Mouse (Mus musculus) heart, adult 2 months (tissue): Measurements from ENCODE around the gene Mecr. TPM values are rescaled to one million over a fixed set of nuclear protein-coding genes. Genes with fewer than 3 reads are reported as not detected.

Experiments used
- DNase-seq, 2 experiments: peaks; one replicate each; pipeline ENCODE4 v3.0.0; 2021
- H3K27ac ChIP-seq: fragments of 200-600 bp; 2 replicates; pipeline ENCODE4 v1.8.1; 2022
- H3K27me3 ChIP-seq: fragments of 200-500 bp; 2 replicates; pipeline ENCODE4 v1.6.1; 2012; ENCODE audit warnings: mild to moderate bottlenecking, low read length, inconsistent platforms, mixed read lengths; ENCODE audit not compliant: control insufficient read depth, insufficient read depth
- H3K36me3 ChIP-seq: fragments of 200-500 bp; 2 replicates; pipeline ENCODE4 v1.6.1; 2012; ENCODE audit warnings: low read length, inconsistent platforms; ENCODE audit not compliant: control insufficient read depth, insufficient read depth
- H3K4me1 ChIP-seq: fragments of 200-500 bp; 2 replicates; pipeline ENCODE4 v1.6.1; 2011; ENCODE audit warnings: low read length; ENCODE audit not compliant: control insufficient read depth, insufficient read depth
- H3K4me3 ChIP-seq: fragments of 200-600 bp; 2 replicates; pipeline ENCODE4 v1.8.1; 2022
- H3K79me2 ChIP-seq: fragments of 200-500 bp; replicated peaks from 2 replicates; pipeline ENCODE4 v1.6.1; 2012; ENCODE audit warnings: mild to moderate bottlenecking, inconsistent platforms, low read length, moderate library complexity, mixed read lengths; ENCODE audit not compliant: control insufficient read depth, insufficient read depth
- H3K9ac ChIP-seq: fragments of 200-500 bp; 2 replicates; pipeline ENCODE4 v1.6.1; 2012; ENCODE audit warnings: low read depth, mild to moderate bottlenecking, control low read depth, inconsistent platforms, low read length, mixed read lengths
- CTCF ChIP-seq: fragments of 200-600 bp; IDR thresholded peaks from 2 replicates; pipeline ENCODE4 v1.8.1; 2022; ENCODE audit warnings: antibody characterized with exemption, mild to moderate bottlenecking, moderate library complexity
- EP300 ChIP-seq: fragments of 200-500 bp; IDR thresholded peaks from 2 replicates; pipeline ENCODE4 v1.6.1; 2011; ENCODE audit warnings: low read depth, low read length, control low read depth; ENCODE audit not compliant: insufficient read depth
- POLR2A ChIP-seq: fragments of 200-500 bp; IDR thresholded peaks from 2 replicates; pipeline ENCODE4 v1.6.1; 2011; ENCODE audit warnings: mild to moderate bottlenecking, low read depth, low read length, control low read depth; ENCODE audit not compliant: insufficient read depth
- WGBS: fragments of 180-500 bp; shearing (Covaris S2); methylation state at CpG from one replicate; pipeline ENCODE4 v1.1.7; 2018; 5-methylcytosine and 5-hydroxymethylcytosine counted together
- intact Hi-C: fragments of 180-260 bp; cut with DNase I; formaldehyde crosslinking; loops from one replicate; pipeline ENCODE4 v1.15.1; 2025
- polyA plus RNA-seq: library from polyadenylated mRNA; depleted of rRNA; stranded (reverse); fragments of >200 nt; gene quantifications from 2 replicates; pipeline ENCODE4 v1.2.3, GENCODE M21; 2012
- total RNA-seq, 2 experiments: library from RNA; stranded (reverse); gene quantifications; 2 replicates each; pipeline ENCODE4 v1.2.3; 2021

The Mecr gene
- total and polyA plus RNA-seq, 3 experiments, result 27.7 to 32.9 (median 28.3) TPM

DNA sequence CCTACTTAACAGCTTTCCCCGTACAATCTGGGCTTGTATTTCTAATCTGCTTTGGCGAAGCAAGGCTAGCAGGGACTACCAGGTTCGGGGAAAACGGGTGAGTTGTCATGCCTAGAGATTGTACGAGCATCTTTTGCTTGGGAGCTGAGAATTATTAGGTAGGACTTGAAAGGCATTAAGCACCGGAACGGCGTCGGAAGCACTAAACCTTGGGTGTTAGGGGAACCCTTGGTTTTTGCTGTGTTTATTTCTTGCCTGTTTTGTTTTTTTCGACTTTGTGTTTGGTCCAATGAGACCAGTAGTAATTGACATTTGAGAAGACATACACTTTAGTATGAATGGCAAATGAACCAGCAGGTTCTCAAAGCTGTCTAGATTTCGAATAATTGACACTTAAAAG is 31.3 kb downstream of the Mecr start:
- Histone ChIP-seq H3K4me1 (peaks cover 25% of the 10 kb centered on the region), H3K36me3 (peaks cover 27% of the 10 kb centered on the region), H3K4me3 (peak overlapping the region; percentile 98), H3K27me3 (no peaks in the 10 kb centered on the region), H3K9ac (peak overlapping the region; percentile 99), H3K27ac (peak overlapping the region; percentile 100), H3K79me2 (peaks cover 6% of the 10 kb centered on the region)
- 2% methylated on average over 11 of the region's 11 CpGs for WGBS
- intact Hi-C loops, result loop anchor here (2.0 kb wide), 1 partner anchor 40 kb away; no protein-coding TSS in a partner anchor
- no peak for DNase-seq
- TF ChIP-seq EP300 (no peak), POLR2A (no peak), CTCF (no peak)

- no peak for TF ChIP-seq EP300
- TF ChIP-seq POLR2A, result no peak
- no peak for TF ChIP-seq CTCF
- Histone ChIP-seq H3K4me3 (no peak overlapping the region), H3K27ac (no peak overlapping the region), H3K9ac (0 out of 2 replicates have a peak overlapping the region, but pooled peaks have one; percentile 28), H3K4me1 (peaks cover 29% of the 10 kb centered on the region), H3K79me2 (peaks cover 6% of the 10 kb centered on the region), H3K36me3 (peaks cover 33% of the 10 kb centered on the region), H3K27me3 (no peaks in the 10 kb centered on the region)
- intact Hi-C loops, result loop anchor here (2.0 kb wide), 1 partner anchor 40 kb away; no protein-coding TSS in a partner anchor
- WGBS, result 35% methylated on average over 3 of the region's 3 CpGs
- DNase-seq, result no peak
These were observed 32.0 kb downstream of the Mecr start for GRCm38 (mm10) chr4:131875242-131875641.

- no peaks in the 10 kb centered on the region for H3K27me3 ChIP-seq
- DNase-seq, result no peak
- H3K4me3 ChIP-seq, result no peak overlapping the region
- H3K4me1 ChIP-seq, result peaks cover 36% of the 10 kb centered on the region
- TF ChIP-seq POLR2A, result no peak
- no peak for TF ChIP-seq EP300
- no peak for TF ChIP-seq CTCF
- peaks cover 10% of the 10 kb centered on the region for H3K79me2 ChIP-seq
- H3K27ac ChIP-seq, result no peak overlapping the region
- intact Hi-C loops, result no loop called here
- 51% methylated on average over 2 of the region's 2 CpGs for WGBS
- no peak overlapping the region for H3K9ac ChIP-seq
- peaks cover 45% of the 10 kb centered on the region for H3K36me3 ChIP-seq
These were observed 33.6 kb downstream of the Mecr start for GRCm38 (mm10) chr4:131876836-131877235.

GRCm38 (mm10) chr4:131879692-131880091 is 36.4 kb downstream of the Mecr start:
- peaks cover 12% of the 10 kb centered on the region for H3K79me2 ChIP-seq
- H3K4me1 ChIP-seq, result peaks cover 49% of the 10 kb centered on the region
- H3K9ac ChIP-seq, result no peak overlapping the region; the same call in 1 of the 2 replicates
- no peak overlapping the region for H3K4me3 ChIP-seq
- DNase-seq, result no peak
- intact Hi-C loops, result no loop called here
- H3K36me3 ChIP-seq, result peaks cover 61% of the 10 kb centered on the region
- TF ChIP-seq CTCF, result no peak
- no peaks in the 10 kb centered on the region for H3K27me3 ChIP-seq
- H3K27ac ChIP-seq, result no peak overlapping the region
- 26% methylated on average over 1 of the region's 1 CpGs for WGBS

DNA sequence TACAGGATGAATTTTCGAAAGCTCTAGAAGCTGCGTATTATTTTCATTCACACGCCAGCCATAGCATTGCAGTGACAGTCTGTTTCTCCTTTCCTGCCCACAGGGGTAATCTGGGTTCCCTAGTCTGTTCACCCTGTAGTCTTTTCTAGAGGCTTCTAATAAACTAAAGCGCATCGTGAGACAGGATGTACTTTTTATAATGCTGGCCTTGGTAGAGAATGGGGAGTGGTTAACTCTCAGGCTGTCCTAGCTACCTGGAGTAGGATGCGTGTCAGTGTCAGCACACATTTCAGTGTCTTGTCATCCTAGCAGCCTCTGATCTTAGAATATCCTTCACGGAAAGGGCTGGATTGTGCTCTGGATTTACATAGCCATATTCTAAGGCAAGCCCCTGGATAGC is 38.0 kb downstream of the Mecr start:
- Histone ChIP-seq H3K27me3 (no peaks in the 10 kb centered on the region), H3K36me3 (peaks cover 56% of the 10 kb centered on the region), H3K79me2 (peaks cover 15% of the 10 kb centered on the region), H3K27ac (no peak overlapping the region), H3K4me3 (no peak overlapping the region), H3K4me1 (peaks cover 48% of the 10 kb centered on the region), H3K9ac (peak overlapping the region; percentile 20; the same call in 1 of the 2 replicates)
- DNase-seq, result no peak
- intact Hi-C loops, result no loop called here
- TF ChIP-seq EP300 (no peak), CTCF (no peak), POLR2A (no peak)
- WGBS, result 46% methylated on average over 7 of the region's 7 CpGs

GRCm38 (mm10) chr4:131883571-131883970 is 40.3 kb downstream of the Mecr start:
- TF ChIP-seq CTCF (no peak), EP300 (no peak), POLR2A (no peak)
- H3K4me3 ChIP-seq, result no peak overlapping the region
- H3K79me2 ChIP-seq, result peaks cover 14% of the 10 kb centered on the region
- intact Hi-C loops, result no loop called here
- H3K36me3 ChIP-seq, result peaks cover 47% of the 10 kb centered on the region
- H3K4me1 ChIP-seq, result peaks cover 38% of the 10 kb centered on the region
- DNase-seq, result peak in 1 of 2 experiments; percentile 29
- H3K27ac ChIP-seq, result no peak overlapping the region
- no peaks in the 10 kb centered on the region for H3K27me3 ChIP-seq
- H3K9ac ChIP-seq, result no peak overlapping the region
- WGBS, result 34% methylated on average over 6 of the region's 6 CpGs
